Mouse (Mus musculus) intestine, embryonic 15.5 days (tissue): ENCODE measurements around the gene Trpm8. TPM values are rescaled to one million over a fixed set of nuclear protein-coding genes. Genes with fewer than 3 reads are reported as not detected.

Source experiments
- ATAC-seq: fragments of 200-750 bp; cut with Nextera tagmentation; 2 replicates; pipeline ENCODE4 v1.8.0; 2017; ENCODE audit warnings: moderate TSS enrichment, moderate library complexity
- H3K27ac ChIP-seq: fragments of 300-500 bp; sonication (generic); 2 replicates; pipeline ENCODE4 v1.5.1; 2015; ENCODE audit warnings: mild to moderate bottlenecking, inconsistent platforms
- H3K27me3 ChIP-seq: fragments of 300-500 bp; sonication (generic); replicated peaks from 2 replicates; pipeline ENCODE4 v1.6.1; 2015; ENCODE audit warnings: inconsistent platforms
- H3K36me3 ChIP-seq: fragments of 300-500 bp; sonication (generic); 2 replicates; pipeline ENCODE4 v1.6.1; 2015; ENCODE audit warnings: inconsistent platforms
- H3K4me1 ChIP-seq: fragments of 300-500 bp; sonication (generic); replicated peaks from 2 replicates; pipeline ENCODE4 v1.6.1; 2015; ENCODE audit warnings: inconsistent platforms
- H3K4me2 ChIP-seq: fragments of 300-500 bp; sonication (generic); replicated peaks from 2 replicates; pipeline ENCODE4 v1.6.1; 2015; ENCODE audit warnings: mild to moderate bottlenecking, inconsistent platforms
- H3K4me3 ChIP-seq: fragments of 300-500 bp; sonication (generic); replicated peaks from 2 replicates; pipeline ENCODE4 v1.5.1; 2015; ENCODE audit warnings: inconsistent platforms
- H3K9ac ChIP-seq: fragments of 300-500 bp; sonication (generic); 2 replicates; pipeline ENCODE4 v1.6.1; 2015; ENCODE audit warnings: inconsistent platforms
- H3K9me3 ChIP-seq: fragments of 300-500 bp; sonication (generic); 2 replicates; pipeline ENCODE4 v1.6.1; 2016; ENCODE audit warnings: inconsistent platforms
- WGBS: fragments of 180-500 bp; shearing (Covaris S2); methylation state at CpG from one replicate; pipeline ENCODE4 v1.1.7; 2015; 5-methylcytosine and 5-hydroxymethylcytosine counted together
- polyA plus RNA-seq: library from polyadenylated mRNA; unstranded; fragments of >200 nt; fragmentation: Nextera tagmentation; extraction: Ambion mirVana; gene quantifications from 2 replicates; pipeline ENCODE4 v1.2.1, GENCODE M21; 2015

Trpm8 gene
- polyA plus RNA-seq, 1 experiment from 2014 or later, result not detected

DNA sequence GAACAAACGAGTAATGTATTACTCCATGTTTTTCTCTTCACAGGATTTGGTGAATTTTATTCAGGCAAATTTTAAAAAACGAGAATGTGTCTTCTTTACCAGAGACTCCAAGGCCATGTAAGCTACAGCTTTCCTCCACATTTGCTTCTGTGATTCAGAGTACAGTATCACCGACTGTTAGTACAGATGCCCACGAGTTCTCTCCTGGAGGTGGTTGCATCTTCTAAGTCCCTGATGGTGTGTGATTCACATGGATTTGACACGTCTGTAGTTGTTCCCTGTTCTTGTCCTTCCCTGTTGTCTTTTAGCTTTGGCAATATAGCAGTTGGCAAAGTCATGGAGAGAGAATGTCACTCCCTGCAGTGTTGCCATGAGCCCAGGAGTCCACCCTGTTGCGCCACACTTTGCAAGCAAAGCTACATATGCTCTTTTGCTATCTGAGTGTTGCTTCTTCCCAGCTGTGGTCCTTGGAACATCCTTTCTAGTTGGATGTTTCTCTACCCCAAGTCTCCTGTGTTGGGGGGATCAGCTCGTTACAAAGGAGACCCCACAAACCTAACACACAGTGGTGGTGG, 43.4 kb downstream of the Trpm8 start:
- Histone ChIP-seq H3K27ac (no peak overlapping the region), H3K9me3 (no peaks in the 10 kb centered on the region), H3K4me1 (no peaks in the 10 kb centered on the region), H3K27me3 (no peaks in the 10 kb centered on the region), H3K4me2 (no peak overlapping the region), H3K9ac (no peak overlapping the region), H3K4me3 (no peak overlapping the region), H3K36me3 (no peaks in the 10 kb centered on the region)
- 76% methylated on average over 7 of the region's 7 CpGs for WGBS
- ATAC-seq, result no peak

DNA sequence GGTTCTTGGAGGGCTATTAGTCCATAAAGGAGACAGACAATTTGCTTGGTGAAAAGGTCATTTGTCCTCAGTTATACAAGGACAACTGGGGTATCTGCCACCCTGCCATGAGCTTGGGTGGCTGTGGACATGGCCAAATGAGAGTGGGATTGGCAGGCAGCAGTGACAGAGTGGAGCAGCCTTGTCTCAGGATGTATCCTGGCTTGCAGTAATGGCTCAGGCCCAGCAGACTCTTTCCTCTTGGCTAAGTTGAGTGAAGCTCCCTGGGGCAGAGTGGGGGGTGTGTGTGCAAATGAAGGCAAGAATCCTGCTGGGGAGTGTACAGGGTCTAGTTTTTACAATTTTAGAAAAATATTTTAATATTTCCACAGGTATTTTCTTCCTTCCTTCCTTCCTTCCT, 44.7 kb downstream of the Trpm8 start:
- Histone ChIP-seq H3K27ac (no peak overlapping the region), H3K27me3 (no peaks in the 10 kb centered on the region), H3K36me3 (no peaks in the 10 kb centered on the region), H3K9me3 (no peaks in the 10 kb centered on the region), H3K9ac (no peak overlapping the region), H3K4me3 (no peak overlapping the region), H3K4me1 (no peaks in the 10 kb centered on the region), H3K4me2 (no peak overlapping the region)
- ATAC-seq, result no peak

DNA sequence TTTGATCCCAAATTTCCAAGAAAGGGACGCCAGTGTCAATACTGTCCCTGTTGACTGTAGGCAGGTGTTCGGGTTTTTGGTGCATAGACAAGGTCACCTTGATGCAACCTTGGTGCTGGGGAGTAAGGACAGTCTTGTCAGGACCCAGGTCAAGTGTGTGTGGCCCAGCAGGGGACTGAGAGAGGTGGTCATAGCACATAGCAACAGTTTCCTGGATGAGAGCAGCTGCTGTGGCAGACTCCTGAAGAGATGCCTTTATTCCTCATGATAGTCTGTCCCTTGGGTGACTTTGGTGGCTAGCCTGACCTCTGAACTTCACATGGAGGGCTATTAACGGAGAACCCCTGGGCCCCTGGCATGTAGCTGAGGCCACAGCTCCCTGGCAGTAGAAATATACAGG, 45.6 kb downstream of the Trpm8 start:
- WGBS, result 84% methylated on average over 3 of the region's 3 CpGs
- Histone ChIP-seq H3K4me1 (no peaks in the 10 kb centered on the region), H3K9ac (no peak overlapping the region), H3K27ac (no peak overlapping the region), H3K4me3 (no peak overlapping the region), H3K4me2 (no peak overlapping the region), H3K9me3 (no peaks in the 10 kb centered on the region), H3K27me3 (no peaks in the 10 kb centered on the region), H3K36me3 (no peaks in the 10 kb centered on the region)
- no peak for ATAC-seq

DNA sequence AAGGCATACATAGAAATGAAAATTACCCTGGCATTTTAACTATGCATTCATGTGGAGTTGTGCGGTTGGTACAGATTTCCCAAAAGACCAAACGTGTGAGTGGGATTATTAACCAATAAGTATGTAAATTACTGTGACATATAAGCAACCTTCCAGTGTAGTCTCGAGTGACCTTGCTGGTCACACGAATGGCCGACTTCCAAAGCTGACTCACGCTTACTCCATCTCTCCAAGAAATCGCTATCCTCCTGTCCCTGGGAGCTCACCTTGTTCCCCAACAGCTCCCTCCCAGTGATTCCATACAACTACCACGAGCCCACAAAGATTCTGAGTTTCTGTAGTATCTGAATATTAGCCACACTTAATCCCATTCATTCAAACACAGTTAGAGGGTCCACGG, 62.0 kb downstream of the Trpm8 start:
- 83% methylated on average over 9 of the region's 9 CpGs for WGBS
- Histone ChIP-seq H3K9ac (no peak overlapping the region), H3K36me3 (no peaks in the 10 kb centered on the region), H3K4me1 (no peaks in the 10 kb centered on the region), H3K27ac (no peak overlapping the region), H3K4me2 (no peak overlapping the region), H3K9me3 (no peaks in the 10 kb centered on the region), H3K4me3 (no peak overlapping the region), H3K27me3 (no peaks in the 10 kb centered on the region)
- ATAC-seq, result no peak

DNA sequence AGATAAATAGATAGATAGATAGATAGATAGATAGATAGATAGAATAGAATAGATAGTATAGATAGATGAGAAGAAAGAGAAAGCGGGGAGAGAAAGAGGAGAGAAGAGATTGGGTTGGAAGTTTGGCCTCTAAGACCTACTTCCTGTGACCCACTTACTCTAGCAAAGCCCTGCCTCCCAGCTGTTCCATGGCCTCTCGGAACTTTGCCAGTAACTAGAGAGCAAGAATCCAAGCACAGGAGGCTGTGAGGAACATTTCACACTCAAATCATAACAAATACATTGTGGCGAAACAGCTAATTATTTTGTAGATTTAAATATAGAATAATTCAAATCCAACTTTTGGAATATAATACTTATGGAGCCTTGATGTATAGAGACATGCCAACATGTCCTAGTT, 65.2 kb downstream of the Trpm8 start:
- no peak for ATAC-seq
- Histone ChIP-seq H3K9ac (no peak overlapping the region), H3K9me3 (no peaks in the 10 kb centered on the region), H3K4me1 (no peaks in the 10 kb centered on the region), H3K27me3 (no peaks in the 10 kb centered on the region), H3K36me3 (no peaks in the 10 kb centered on the region), H3K27ac (no peak overlapping the region), H3K4me2 (no peak overlapping the region), H3K4me3 (no peak overlapping the region)
- WGBS, result 76% methylated on average over 3 of the region's 3 CpGs

DNA sequence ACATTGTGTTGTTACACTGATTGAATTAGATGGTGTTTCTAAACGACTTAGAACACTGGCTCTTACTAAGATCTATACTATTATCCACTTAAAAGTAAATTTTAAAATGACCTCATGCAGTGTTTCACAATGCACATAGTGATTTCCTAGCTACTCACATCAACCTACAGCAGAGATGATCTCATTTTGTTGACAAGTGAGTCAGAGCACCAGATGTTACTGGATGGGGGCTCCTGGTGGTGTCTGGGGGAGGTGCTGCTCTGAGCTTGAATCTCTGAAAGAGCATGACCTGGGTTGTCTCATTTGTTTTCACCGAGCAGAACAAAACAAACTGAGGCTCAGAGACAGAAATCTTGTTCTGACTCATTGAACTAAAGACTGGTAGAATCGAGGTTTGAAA, 68.1 kb downstream of the Trpm8 start:
- ATAC-seq, result no peak
- Histone ChIP-seq H3K9me3 (no peaks in the 10 kb centered on the region), H3K27ac (no peak overlapping the region), H3K36me3 (no peaks in the 10 kb centered on the region), H3K4me1 (no peaks in the 10 kb centered on the region), H3K4me2 (no peak overlapping the region), H3K27me3 (no peaks in the 10 kb centered on the region), H3K9ac (no peak overlapping the region), H3K4me3 (no peak overlapping the region)
- WGBS, result 30% methylated on average over 3 of the region's 3 CpGs

DNA sequence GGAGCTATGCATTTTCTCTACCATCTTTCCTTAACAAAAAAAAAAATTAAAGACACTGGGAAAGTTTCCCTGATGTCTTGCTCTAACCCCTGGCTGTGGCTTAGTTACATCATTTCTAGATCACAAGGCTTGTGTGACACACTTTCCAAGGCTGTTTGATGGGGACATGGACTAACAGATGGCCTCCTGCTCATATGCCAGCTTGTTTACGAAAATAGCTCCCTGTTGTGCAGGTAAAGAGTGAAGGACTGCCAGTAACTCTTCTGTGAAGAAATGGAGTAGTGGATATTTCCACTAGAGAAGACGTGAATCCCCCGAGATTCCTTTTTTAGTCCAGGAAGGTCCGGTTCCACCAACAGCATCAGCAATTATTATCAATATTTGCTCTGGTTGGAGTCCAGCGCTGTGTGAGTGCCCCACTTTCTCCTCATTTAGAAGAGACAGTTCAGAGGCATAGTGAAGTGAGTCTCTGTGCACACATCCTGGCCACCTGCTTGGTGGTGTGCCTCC, 71.1 kb downstream of the Trpm8 start:
- ATAC-seq, result no peak

DNA sequence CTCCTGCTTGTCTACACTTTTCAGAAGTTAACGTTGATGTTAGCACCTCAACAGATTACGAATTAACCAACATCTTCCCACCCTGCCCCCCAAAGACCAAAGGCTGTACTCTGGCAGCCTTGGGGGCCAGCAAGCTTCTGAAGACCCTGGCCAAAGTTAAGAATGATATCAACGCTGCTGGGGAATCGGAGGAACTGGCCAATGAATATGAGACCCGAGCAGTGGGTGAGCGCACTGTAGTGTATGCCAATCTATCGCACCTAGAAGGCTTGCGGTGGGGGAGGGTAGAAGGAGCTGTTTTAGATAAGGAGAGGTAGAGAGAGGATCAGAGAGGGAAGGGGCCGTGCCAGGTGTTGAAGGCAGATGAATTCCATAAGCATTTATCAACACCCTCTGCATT, 73.3 kb downstream of the Trpm8 start:
- ATAC-seq, result no peak
- H3K9ac ChIP-seq, result no peak overlapping the region
- no peaks in the 10 kb centered on the region for H3K27me3 ChIP-seq
- no peaks in the 10 kb centered on the region for H3K36me3 ChIP-seq
- H3K4me3 ChIP-seq, result no peak overlapping the region
- no peak overlapping the region for H3K27ac ChIP-seq
- H3K4me2 ChIP-seq, result no peak overlapping the region
- WGBS, result 87% methylated on average over 9 of the region's 9 CpGs
- no peaks in the 10 kb centered on the region for H3K4me1 ChIP-seq
- no peaks in the 10 kb centered on the region for H3K9me3 ChIP-seq

More for the DNA sequence above, 71.1 kb downstream of the Trpm8 start:
- Histone ChIP-seq H3K9ac (no peak overlapping the region), H3K4me2 (no peak overlapping the region), H3K36me3 (no peaks in the 10 kb centered on the region), H3K4me1 (no peaks in the 10 kb centered on the region), H3K4me3 (no peak overlapping the region), H3K27me3 (no peaks in the 10 kb centered on the region), H3K9me3 (no peaks in the 10 kb centered on the region), H3K27ac (no peak overlapping the region)
- 86% methylated on average over 5 of the region's 5 CpGs for WGBS

DNA sequence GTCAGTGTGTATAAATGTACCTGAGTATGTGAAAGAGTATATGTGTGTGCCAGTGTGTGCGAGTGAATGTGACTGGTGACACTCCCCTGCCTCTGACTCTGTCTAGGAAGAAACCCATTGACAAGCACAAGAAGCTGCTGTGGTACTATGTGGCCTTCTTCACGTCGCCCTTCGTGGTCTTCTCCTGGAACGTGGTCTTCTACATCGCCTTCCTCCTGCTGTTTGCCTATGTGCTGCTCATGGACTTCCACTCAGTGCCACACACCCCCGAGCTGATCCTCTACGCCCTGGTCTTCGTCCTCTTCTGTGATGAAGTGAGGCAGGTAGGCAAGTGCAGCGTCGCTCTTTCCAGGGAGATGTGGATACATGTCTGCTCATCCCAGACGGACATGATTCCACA, 77.6 kb downstream of the Trpm8 start:
- Histone ChIP-seq H3K9me3 (no peaks in the 10 kb centered on the region), H3K27ac (no peak overlapping the region), H3K27me3 (no peaks in the 10 kb centered on the region), H3K36me3 (no peaks in the 10 kb centered on the region), H3K4me2 (no peak overlapping the region), H3K4me1 (no peaks in the 10 kb centered on the region), H3K4me3 (no peak overlapping the region), H3K9ac (no peak overlapping the region)
- ATAC-seq, result no peak
- WGBS, result 89% methylated on average over 12 of the region's 12 CpGs

DNA sequence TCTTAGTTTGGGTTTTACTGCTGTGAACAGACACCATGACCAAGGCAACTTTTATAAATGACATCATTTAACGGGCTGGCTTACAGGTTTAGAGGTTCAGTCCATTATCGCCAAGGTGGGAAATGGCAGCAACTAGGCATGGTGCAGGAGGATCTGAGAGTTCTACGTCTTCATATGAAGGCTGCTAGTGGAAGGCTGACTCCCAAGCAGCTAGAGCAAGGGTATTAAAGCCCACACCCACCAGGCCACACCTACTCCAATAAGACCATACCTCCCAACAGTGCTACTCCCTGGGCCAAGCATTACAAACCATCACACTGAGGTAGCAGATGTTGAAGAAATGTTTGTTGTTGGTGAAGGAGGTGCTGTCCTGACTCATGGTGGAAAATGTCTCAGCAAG, 78.2 kb downstream of the Trpm8 start:
- H3K27ac ChIP-seq, result no peak overlapping the region
- no peak overlapping the region for H3K9ac ChIP-seq
- 84% methylated on average over 3 of the region's 3 CpGs for WGBS

DNA sequence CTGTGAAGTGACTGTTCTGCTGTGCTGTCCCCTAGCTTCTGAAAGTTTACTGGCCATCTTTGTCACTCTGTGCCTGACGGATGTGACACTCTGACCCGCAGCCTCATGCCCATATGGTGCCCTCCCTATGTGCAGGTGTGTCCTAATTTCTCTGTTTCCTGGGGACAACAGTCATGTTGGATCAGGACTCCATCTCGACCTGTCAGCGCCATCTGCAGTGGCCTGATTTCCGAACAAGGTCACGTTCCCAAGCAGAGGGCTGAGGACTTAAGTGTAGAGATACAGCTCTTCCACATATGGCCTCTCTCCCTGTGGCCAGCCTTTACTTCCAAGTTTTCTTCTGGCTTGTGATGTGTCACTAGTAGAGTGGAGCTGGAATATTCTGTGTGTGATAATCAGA, 79.2 kb downstream of the Trpm8 start:
- H3K9me3 ChIP-seq, result no peaks in the 10 kb centered on the region
- no peaks in the 10 kb centered on the region for H3K27me3 ChIP-seq
- 90% methylated on average over 6 of the region's 6 CpGs for WGBS
- no peak overlapping the region for H3K4me3 ChIP-seq
- no peak overlapping the region for H3K4me2 ChIP-seq
- H3K9ac ChIP-seq, result no peak overlapping the region
- ATAC-seq, result no peak
- H3K27ac ChIP-seq, result no peak overlapping the region
- H3K36me3 ChIP-seq, result no peaks in the 10 kb centered on the region
- H3K4me1 ChIP-seq, result no peaks in the 10 kb centered on the region

More for the DNA sequence above, 78.2 kb downstream of the Trpm8 start:
- H3K9me3 ChIP-seq, result no peaks in the 10 kb centered on the region
- H3K4me1 ChIP-seq, result no peaks in the 10 kb centered on the region
- no peak overlapping the region for H3K4me3 ChIP-seq
- no peaks in the 10 kb centered on the region for H3K36me3 ChIP-seq
- no peak overlapping the region for H3K4me2 ChIP-seq
- ATAC-seq, result no peak
- H3K27me3 ChIP-seq, result no peaks in the 10 kb centered on the region

DNA sequence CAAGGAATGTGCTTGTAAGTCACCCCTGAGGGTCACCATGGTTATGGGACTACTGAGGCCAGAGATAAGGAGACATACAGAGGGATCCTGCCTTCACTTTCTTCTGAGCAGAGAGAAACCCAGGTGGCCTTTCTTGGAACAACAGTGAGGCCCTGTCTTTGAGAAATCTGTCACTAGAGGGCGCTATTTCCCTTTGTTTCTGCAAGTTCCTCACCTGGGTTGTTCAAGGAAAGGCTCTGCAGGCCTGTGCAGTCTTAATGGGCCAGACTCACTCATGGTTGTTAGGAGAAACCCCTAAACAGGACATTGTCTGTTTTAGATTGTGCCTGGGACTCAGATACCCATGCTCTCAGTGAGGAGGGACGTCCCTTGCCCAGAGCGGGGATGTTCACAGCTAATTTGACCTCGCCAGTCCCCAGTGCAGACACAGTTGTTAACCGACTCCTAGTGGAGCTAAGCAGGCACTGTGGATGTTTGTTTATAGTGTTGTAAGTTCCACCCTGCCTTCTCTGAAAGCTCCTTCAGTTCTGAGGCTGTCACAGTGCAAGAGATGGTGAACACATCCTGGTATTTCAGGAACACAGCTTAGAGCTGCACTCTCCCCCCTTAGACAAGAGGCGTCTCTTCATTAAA, 80.1 kb downstream of the Trpm8 start:
- no peaks in the 10 kb centered on the region for H3K9me3 ChIP-seq
- peak; percentile 75 for ATAC-seq
- no peak overlapping the region for H3K9ac ChIP-seq
- H3K4me3 ChIP-seq, result no peak overlapping the region
- no peak overlapping the region for H3K27ac ChIP-seq
- H3K4me2 ChIP-seq, result no peak overlapping the region
- H3K36me3 ChIP-seq, result no peaks in the 10 kb centered on the region
- H3K27me3 ChIP-seq, result no peaks in the 10 kb centered on the region
- no peaks in the 10 kb centered on the region for H3K4me1 ChIP-seq
- WGBS, result 46% methylated on average over 6 of the region's 6 CpGs

DNA sequence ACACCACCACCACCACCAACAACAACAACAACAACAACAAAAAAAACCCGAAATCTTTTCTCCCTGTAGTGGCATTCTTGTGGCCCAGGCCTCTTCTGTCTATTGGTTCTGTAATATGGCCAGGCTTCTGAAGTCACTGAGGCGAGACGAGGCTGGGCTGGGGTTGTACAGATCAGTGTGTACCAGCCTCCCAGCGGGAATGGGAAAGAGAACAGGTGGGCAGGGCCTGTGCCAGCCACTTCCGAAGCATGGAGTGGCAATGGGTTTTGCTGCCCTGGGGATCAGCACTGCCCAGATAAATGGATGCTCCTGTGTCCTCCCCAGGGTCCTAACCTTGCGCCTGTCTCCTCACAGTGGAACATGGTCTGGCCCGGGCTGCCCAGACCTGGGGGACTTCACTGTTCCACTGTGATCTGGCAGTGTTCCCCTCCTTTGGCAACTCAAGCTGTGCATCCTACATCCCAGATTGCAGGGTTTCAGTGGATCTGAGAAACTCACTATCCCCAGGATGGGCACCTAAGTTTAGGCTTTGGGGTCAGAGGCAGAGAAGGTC, 80.7 kb downstream of the Trpm8 start:
- no peak for ATAC-seq
- WGBS, result 86% methylated on average over 7 of the region's 7 CpGs

More for the DNA sequence above, 80.7 kb downstream of the Trpm8 start:
- no peaks in the 10 kb centered on the region for H3K27me3 ChIP-seq
- no peak overlapping the region for H3K9ac ChIP-seq
- no peaks in the 10 kb centered on the region for H3K4me1 ChIP-seq
- no peak overlapping the region for H3K27ac ChIP-seq
- H3K4me2 ChIP-seq, result no peak overlapping the region
- H3K36me3 ChIP-seq, result no peaks in the 10 kb centered on the region
- no peak overlapping the region for H3K4me3 ChIP-seq
- H3K9me3 ChIP-seq, result no peaks in the 10 kb centered on the region
